Mouse (Mus musculus) liver, adult 2 months (tissue): ENCODE measurements around the gene Mptx2. TPM values are rescaled to one million over a fixed set of nuclear protein-coding genes. Genes with fewer than 3 reads are reported as not detected.
"Not testable (repeated sequence)": the region's sequence is repeated elsewhere in the genome, so short reads cannot be mapped to it uniquely, and the experiment has no call there.

Experiments used
- DNase-seq: peaks from one replicate; pipeline ENCODE4 v3.0.0-alpha.2; 2011; ENCODE audit warnings: low read depth, low spot score; ENCODE audit errors: extremely low read depth
- H3K27ac ChIP-seq: fragments of 200-500 bp; replicated peaks from 2 replicates; pipeline ENCODE4 v1.5.1; 2012; ENCODE audit warnings: low read depth, mild to moderate bottlenecking, control low read depth, inconsistent platforms, low read length; ENCODE audit not compliant: insufficient read depth
- H3K27me3 ChIP-seq: fragments of 200-500 bp; 2 replicates; pipeline ENCODE4 v1.6.1; 2012; ENCODE audit warnings: mild to moderate bottlenecking, moderate library complexity, low read length, inconsistent platforms; ENCODE audit not compliant: control insufficient read depth, insufficient read depth
- H3K36me3 ChIP-seq: fragments of 200-500 bp; 2 replicates; pipeline ENCODE4 v1.6.1; 2012; ENCODE audit warnings: low read length, inconsistent platforms; ENCODE audit not compliant: control insufficient read depth, insufficient read depth
- H3K4me1 ChIP-seq: fragments of 200-500 bp; 2 replicates; pipeline ENCODE4 v1.6.1; 2011; ENCODE audit warnings: low read length; ENCODE audit not compliant: control insufficient read depth, insufficient read depth
- H3K4me3 ChIP-seq: fragments of 200-500 bp; 2 replicates; pipeline ENCODE4 v1.5.1; 2011; ENCODE audit warnings: low read depth, mild to moderate bottlenecking, control low read depth, low read length, moderate library complexity; ENCODE audit not compliant: insufficient read depth
- H3K79me2 ChIP-seq: fragments of 200-500 bp; 2 replicates; pipeline ENCODE4 v1.6.1; 2012; ENCODE audit warnings: inconsistent platforms, mild to moderate bottlenecking, low read length, moderate library complexity; ENCODE audit not compliant: control insufficient read depth, insufficient read depth
- H3K9ac ChIP-seq: fragments of 200-500 bp; 2 replicates; pipeline ENCODE4 v1.6.1; 2012; ENCODE audit warnings: low read depth, mild to moderate bottlenecking, control low read depth, inconsistent platforms, low read length
- CTCF ChIP-seq: fragments of 200-500 bp; IDR thresholded peaks from 2 replicates; pipeline ENCODE4 v1.5.1; 2011; ENCODE audit warnings: low read depth, low read length, control low read depth
- POLR2A ChIP-seq: fragments of 200-500 bp; IDR thresholded peaks from 2 replicates; pipeline ENCODE4 v1.6.1; 2011; ENCODE audit warnings: low read length, control low read depth; ENCODE audit not compliant: insufficient read depth; ENCODE audit errors: extremely low read depth
- WGBS: fragments of 180-500 bp; shearing (Covaris S2); methylation state at CpG from one replicate; pipeline ENCODE4 v1.1.7; 2018; 5-methylcytosine and 5-hydroxymethylcytosine counted together
- polyA plus RNA-seq: library from polyadenylated mRNA; depleted of rRNA; stranded (reverse); fragments of >200 nt; gene quantifications from 2 replicates; pipeline ENCODE4 v1.2.3, GENCODE M21; 2012
- total RNA-seq: library from RNA; depleted of rRNA; stranded (reverse); fragments of >200 nt; gene quantifications from 2 replicates; pipeline ENCODE4 v1.2.3, GENCODE M21; 2014

Gene Mptx2
- total and polyA plus RNA-seq, 2 experiments: not detected

GRCm38 (mm10) chr1:173321593-173322248 is 44.1 kb upstream of the Mptx2 start:
- no peak for DNase-seq
- Histone ChIP-seq H3K4me1 (no peaks in the 10 kb centered on the region), H3K9ac (no peak overlapping the region), H3K79me2 (no peaks in the 10 kb centered on the region), H3K4me3 (no peak overlapping the region), H3K36me3 (no peaks in the 10 kb centered on the region), H3K27ac (no peak overlapping the region), H3K27me3 (no peaks in the 10 kb centered on the region)
- WGBS: 72% methylated on average over 8 of the region's 8 CpGs
- TF ChIP-seq CTCF: no peak
- no peak for TF ChIP-seq POLR2A

- DNase-seq: no peak
- Histone ChIP-seq H3K9ac (no peak overlapping the region), H3K79me2 (no peaks in the 10 kb centered on the region), H3K27ac (no peak overlapping the region), H3K4me1 (no peaks in the 10 kb centered on the region), H3K36me3 (no peaks in the 10 kb centered on the region), H3K4me3 (no peak overlapping the region), H3K27me3 (no peaks in the 10 kb centered on the region)
- 78% methylated on average over 2 of the region's 2 CpGs for WGBS
- TF ChIP-seq POLR2A (no peak), CTCF (no peak)
Measured at GRCm38 (mm10) chr1:173317925-173318477, 40.4 kb upstream of the Mptx2 start.

- no peak overlapping the region for H3K9ac ChIP-seq
- H3K27ac ChIP-seq: no peak overlapping the region
- H3K79me2 ChIP-seq: no peaks in the 10 kb centered on the region
- no peaks in the 10 kb centered on the region for H3K4me1 ChIP-seq
- no peak for TF ChIP-seq POLR2A
- no peak for TF ChIP-seq CTCF
- H3K36me3 ChIP-seq: no peaks in the 10 kb centered on the region
- no peak overlapping the region for H3K4me3 ChIP-seq
- no peaks in the 10 kb centered on the region for H3K27me3 ChIP-seq
- 84% methylated on average over 3 of the region's 3 CpGs for WGBS
- DNase-seq: no peak
Measured at GRCm38 (mm10) chr1:173315725-173316124, 38.1 kb upstream of the Mptx2 start.

- H3K9ac ChIP-seq, H3K4me3 ChIP-seq, H3K79me2 ChIP-seq, H3K4me1 ChIP-seq, H3K27ac ChIP-seq, DNase-seq, H3K36me3 ChIP-seq, H3K27me3 ChIP-seq: not testable (repeated sequence)
- WGBS: 76% methylated on average over 7 of the region's 7 CpGs
Measured at GRCm38 (mm10) chr1:173313535-173314050, 36.0 kb upstream of the Mptx2 start.

GRCm38 (mm10) chr1:173302795-173303194 is 25.2 kb upstream of the Mptx2 start:
- not testable (repeated sequence) for DNase-seq, H3K4me3 ChIP-seq, H3K4me1 ChIP-seq, H3K9ac ChIP-seq, H3K27me3 ChIP-seq, H3K36me3 ChIP-seq, H3K79me2 ChIP-seq, H3K27ac ChIP-seq
- 59% methylated on average over 3 of the region's 3 CpGs for WGBS

- TF ChIP-seq POLR2A: no peak
- no peak for TF ChIP-seq CTCF
- DNase-seq: no peak
- Histone ChIP-seq H3K9ac (no peak within 1 kb of the TSS), H3K4me1 (no peaks in the 10 kb centered on the region), H3K27me3 (no peaks in the 10 kb centered on the region), H3K36me3 (no peaks in the 10 kb centered on the region), H3K27ac (no peak within 1 kb of the TSS), H3K79me2 (no peaks in the 10 kb centered on the region), H3K4me3 (no peak within 1 kb of the TSS)
Measured at GRCm38 (mm10) chr1:173265701-173266100, 11.9 kb downstream of the Mptx2 start, which contains the start of gene Olfr418. Gene Olfr418, plus strand, starts transcription at chr1:173266001.
